Mouse (Mus musculus) myocyte (in vitro differentiated cells): ENCODE results near the gene Bcs1l.

Experiments used
- CEBPB ChIP-seq: IDR thresholded peaks from 2 replicates; pipeline ENCODE4 v1.6.1; 2011; ENCODE audit warnings: mild to moderate bottlenecking, moderate library complexity; ENCODE audit not compliant: poor library complexity, insufficient read depth, severe bottlenecking
- E2F4 ChIP-seq: IDR thresholded peaks from one replicate; pipeline ENCODE4 v1.6.1; 2011; ENCODE audit warnings: mild to moderate bottlenecking, control low read depth, moderate library complexity; ENCODE audit not compliant: insufficient read depth
- MYOG ChIP-seq, 3 experiments: IDR thresholded peaks; one replicate each; pipeline ENCODE4 v1.6.1; 2011; ENCODE audit warnings: control low read depth in 2 of 3, low read depth in 2 of 3, mild to moderate bottlenecking in 2 of 3; ENCODE audit not compliant: insufficient read length in 2 of 3, control insufficient read depth in 1 of 3, insufficient read depth in 1 of 3
- POLR2A ChIP-seq: IDR thresholded peaks from one replicate; pipeline ENCODE4 v1.6.1; 2011; ENCODE audit warnings: low read depth, mild to moderate bottlenecking, control low read depth, moderate library complexity; ENCODE audit not compliant: insufficient read length
- TCF3 ChIP-seq: IDR thresholded peaks from one replicate; pipeline ENCODE4 v1.6.1; 2011; ENCODE audit warnings: low read depth, control low read depth; ENCODE audit not compliant: insufficient read length

DNA sequence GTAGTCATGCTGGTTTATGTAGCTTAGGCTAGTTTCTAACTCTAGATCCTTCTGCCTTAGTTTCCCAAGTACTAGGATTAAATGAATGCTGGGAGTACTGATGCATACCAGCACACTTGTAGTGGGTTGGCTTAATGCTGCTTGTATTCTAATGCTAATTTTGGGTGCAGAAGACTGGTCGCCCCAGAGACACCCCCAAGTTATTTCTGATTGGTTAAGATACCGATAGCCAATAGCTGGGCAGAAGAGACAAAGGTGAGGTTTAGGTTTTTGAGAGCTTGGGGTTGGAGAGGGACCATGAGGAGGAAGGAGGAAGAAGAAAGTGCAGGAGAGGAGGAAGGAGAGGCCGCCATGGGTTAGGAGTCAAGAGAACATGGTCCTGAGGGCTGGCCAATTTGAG is 5.5 kb upstream of the Bcs1l start:
- no peak for TF ChIP-seq MYOG (IDR thresholded peaks at IDR 0.05; ENCODE audit: control insufficient read depth in 1 of 3, insufficient read depth in 1 of 3, insufficient read length in 2 of 3, low read depth in 2 of 3)
- no peak for TF ChIP-seq TCF3
- no peak for TF ChIP-seq E2F4
- TF ChIP-seq CEBPB: no peak
- TF ChIP-seq POLR2A: no peak
